13 mouse cellular contexts compared by ENCODE assay signal in the genomic region with DNA sequence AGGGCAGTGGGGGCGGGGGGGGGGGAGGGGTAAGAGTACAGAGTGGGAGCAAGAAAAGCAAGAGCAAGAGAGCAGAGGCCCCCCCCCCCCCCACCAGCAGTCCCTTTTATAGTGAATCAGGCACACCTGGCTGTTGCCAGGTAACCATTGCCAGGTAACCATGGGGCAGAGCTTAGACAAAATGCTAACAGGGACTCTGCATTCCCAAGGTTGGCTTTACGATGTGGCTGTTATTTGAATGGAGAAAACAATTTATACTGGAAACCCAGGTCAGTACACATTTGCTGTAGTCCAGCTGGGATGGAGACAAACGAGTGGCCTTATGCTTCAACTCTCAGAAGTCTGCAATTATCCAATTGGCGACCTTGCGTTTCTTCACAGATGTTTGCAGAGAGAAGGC.
"Had no signal": no experiment of that assay in that cellular context is flagged by ENCODE, and none has a peak within 500 bp of the region (broad histone marks: within the 10 kb centered on the region; RNA-seq: fewer than 3 reads in every experiment).

No protein-coding gene starts in this region.

- H3K4me2 ChIP-seq: limb, embryonic 12.5 days had no signal

- H3K9ac ChIP-seq: limb, embryonic 12.5 days; liver, embryonic 14.5 days had no signal

- ATAC-seq: lung, postnatal 0 days had no signal

- DNase-seq: kidney, adult 9 months; kidney, postnatal 36 days; layer of hippocampus, adult 9-11 months; layer of hippocampus, postnatal 36 days; lung, adult 2 months; lung, postnatal 36 days; right cerebral cortex, postnatal 25 days; thymus, adult 18-20 months; thymus, postnatal 14 days had no signal

- H3K4me3 ChIP-seq: limb, embryonic 12.5 days had no signal

- H3K27ac ChIP-seq: kidney, postnatal 0 days; limb, embryonic 12.5 days; liver, embryonic 14.5 days had no signal

- H3K36me3 ChIP-seq: limb, embryonic 12.5 days had no signal

- H3K4me1 ChIP-seq: limb, embryonic 12.5 days had no signal

- H3K9me3 ChIP-seq: limb, embryonic 12.5 days had no signal

- H3K27me3 ChIP-seq: limb, embryonic 12.5 days had no signal
